Mouse (Mus musculus) hindbrain, embryonic 16.5 days (tissue): ENCODE measurements around the gene Igtp. TPM values are rescaled to one million over a fixed set of nuclear protein-coding genes. Genes with fewer than 3 reads are reported as not detected.
"Not testable (repeated sequence)": the region's sequence is repeated elsewhere in the genome, so short reads cannot be mapped to it uniquely, and the experiment has no call there.

Source experiments
- ATAC-seq: fragments of 200-750 bp; cut with Nextera tagmentation; 2 replicates; pipeline ENCODE4 v1.8.0; 2017; ENCODE audit warnings: moderate TSS enrichment, moderate library complexity
- H3K27ac ChIP-seq: fragments of 300-500 bp; sonication (generic); 2 replicates; pipeline ENCODE4 v1.5.1; 2014; ENCODE audit warnings: low read depth, mild to moderate bottlenecking, control low read depth, low read length, moderate library complexity
- H3K27me3 ChIP-seq: fragments of 300-500 bp; sonication (generic); replicated peaks from 2 replicates; pipeline ENCODE4 v1.6.1; 2014; ENCODE audit warnings: low read length; ENCODE audit not compliant: control insufficient read depth, insufficient read depth
- H3K36me3 ChIP-seq: fragments of 300-500 bp; sonication (generic); 2 replicates; pipeline ENCODE4 v1.6.1; 2014; ENCODE audit warnings: mild to moderate bottlenecking, low read length, moderate library complexity, mixed read lengths; ENCODE audit not compliant: control insufficient read depth, insufficient read depth
- H3K4me1 ChIP-seq: fragments of 300-500 bp; sonication (generic); 2 replicates; pipeline ENCODE4 v1.6.1; 2014; ENCODE audit warnings: low read depth, low read length; ENCODE audit not compliant: control insufficient read depth, insufficient read depth
- H3K4me2 ChIP-seq: fragments of 300-500 bp; sonication (generic); 2 replicates; pipeline ENCODE4 v1.6.1; 2014; ENCODE audit warnings: mild to moderate bottlenecking, low read length, control low read depth, moderate library complexity
- H3K4me3 ChIP-seq: fragments of 300-500 bp; sonication (generic); 2 replicates; pipeline ENCODE4 v1.5.1; 2014; ENCODE audit warnings: mild to moderate bottlenecking, low read length, control low read depth, moderate library complexity
- H3K9ac ChIP-seq: fragments of 300-500 bp; sonication (generic); 2 replicates; pipeline ENCODE4 v1.6.1; 2014; ENCODE audit warnings: low read depth, mild to moderate bottlenecking, control low read depth, low read length, moderate library complexity
- H3K9me3 ChIP-seq: fragments of 300-500 bp; sonication (generic); 2 replicates; pipeline ENCODE4 v1.6.1; 2014; ENCODE audit warnings: mild to moderate bottlenecking, low read length, moderate library complexity; ENCODE audit not compliant: control insufficient read depth
- WGBS: fragments of 180-500 bp; shearing (Covaris S2); extraction: QIAGEN DNeasy Blood & Tissue Kit; methylation state at CpG from one replicate; pipeline ENCODE4 v1.1.7; 2014; 5-methylcytosine and 5-hydroxymethylcytosine counted together
- polyA plus RNA-seq: library from polyadenylated mRNA; unstranded; fragments of >200 nt; fragmentation: Nextera tagmentation; extraction: Ambion mirVana; gene quantifications from 2 replicates; pipeline ENCODE4 v1.2.1, GENCODE M21; 2015

The Igtp gene
- polyA plus RNA-seq, 1 experiment from 2014 or later: 2.3 TPM

GRCm38 (mm10) chr11:58179563-58179962 lies 19.8 kb upstream of the Igtp start:
- no peak overlapping the region for H3K9ac ChIP-seq
- no peak overlapping the region for H3K4me2 ChIP-seq
- ATAC-seq: 0 out of 2 replicates have a peak, but pooled peaks have one; percentile 40
- H3K36me3 ChIP-seq: peaks cover 18% of the 10 kb centered on the region
- H3K27ac ChIP-seq: no peak overlapping the region
- H3K4me3 ChIP-seq: no peak overlapping the region
- H3K27me3 ChIP-seq: no peaks in the 10 kb centered on the region
- H3K9me3 ChIP-seq: no peaks in the 10 kb centered on the region
- no peaks in the 10 kb centered on the region for H3K4me1 ChIP-seq
- WGBS: 30% methylated on average over 3 of the region's 3 CpGs

- not testable (repeated sequence) for H3K4me1 ChIP-seq, H3K27ac ChIP-seq, H3K27me3 ChIP-seq, H3K4me3 ChIP-seq, H3K4me2 ChIP-seq, H3K9ac ChIP-seq, H3K9me3 ChIP-seq, ATAC-seq
- 97% methylated on average over 6 of the region's 6 CpGs for WGBS
- peaks cover 18% of the 10 kb centered on the region for H3K36me3 ChIP-seq
These were observed 19.4 kb upstream of the Igtp start for GRCm38 (mm10) chr11:58179986-58180385.

GRCm38 (mm10) chr11:58180756-58181155 lies 18.6 kb upstream of the Igtp start:
- Histone ChIP-seq H3K4me2 (no peak overlapping the region), H3K9ac (no peak overlapping the region), H3K4me1 (no peaks in the 10 kb centered on the region), H3K4me3 (no peak overlapping the region), H3K9me3 (no peaks in the 10 kb centered on the region), H3K36me3 (peaks cover 11% of the 10 kb centered on the region; the same call in 1 of the 2 replicates), H3K27me3 (no peaks in the 10 kb centered on the region), H3K27ac (no peak overlapping the region)
- WGBS: 92% methylated on average over 7 of the region's 7 CpGs
- ATAC-seq: no peak

GRCm38 (mm10) chr11:58183579-58183978 lies 15.8 kb upstream of the Igtp start:
- Histone ChIP-seq H3K9me3 (no peaks in the 10 kb centered on the region), H3K4me1 (no peaks in the 10 kb centered on the region), H3K9ac (no peak overlapping the region), H3K4me3 (no peak overlapping the region), H3K27ac (no peak overlapping the region), H3K36me3 (peaks cover 4% of the 10 kb centered on the region; the same call in 1 of the 2 replicates), H3K4me2 (no peak overlapping the region), H3K27me3 (no peaks in the 10 kb centered on the region)
- no peak for ATAC-seq
- 89% methylated on average over 3 of the region's 3 CpGs for WGBS

GRCm38 (mm10) chr11:58189675-58190074 lies 9.7 kb upstream of the Igtp start:
- Histone ChIP-seq H3K9ac (no peak overlapping the region), H3K9me3 (no peaks in the 10 kb centered on the region), H3K4me2 (no peak overlapping the region), H3K4me3 (no peak overlapping the region), H3K36me3 (no peaks in the 10 kb centered on the region), H3K27ac (no peak overlapping the region), H3K4me1 (no peaks in the 10 kb centered on the region), H3K27me3 (no peaks in the 10 kb centered on the region)
- WGBS: 91% methylated on average over 6 of the region's 6 CpGs
- no peak for ATAC-seq

GRCm38 (mm10) chr11:58193326-58193725 lies 6.0 kb upstream of the Igtp start:
- no peak overlapping the region for H3K9ac ChIP-seq
- no peaks in the 10 kb centered on the region for H3K36me3 ChIP-seq
- no peaks in the 10 kb centered on the region for H3K4me1 ChIP-seq
- no peak overlapping the region for H3K4me3 ChIP-seq
- no peaks in the 10 kb centered on the region for H3K9me3 ChIP-seq
- no peak overlapping the region for H3K27ac ChIP-seq
- ATAC-seq: no peak
- 82% methylated on average over 3 of the region's 3 CpGs for WGBS
- no peak overlapping the region for H3K4me2 ChIP-seq
- no peaks in the 10 kb centered on the region for H3K27me3 ChIP-seq

GRCm38 (mm10) chr11:58193860-58194520 lies 5.4 kb upstream of the Igtp start:
- no peak overlapping the region for H3K4me3 ChIP-seq
- 55% methylated on average over 4 of the region's 4 CpGs for WGBS
- no peaks in the 10 kb centered on the region for H3K9me3 ChIP-seq
- H3K27ac ChIP-seq: no peak overlapping the region
- H3K9ac ChIP-seq: no peak overlapping the region
- no peaks in the 10 kb centered on the region for H3K36me3 ChIP-seq
- no peaks in the 10 kb centered on the region for H3K27me3 ChIP-seq
- no peak overlapping the region for H3K4me2 ChIP-seq
- no peak for ATAC-seq
- H3K4me1 ChIP-seq: peaks cover under 1% of the 10 kb centered on the region; the same call in 1 of the 2 replicates

- Histone ChIP-seq H3K27ac (no peak overlapping the region), H3K4me2 (peak overlapping the region; percentile 67), H3K36me3 (no peaks in the 10 kb centered on the region), H3K9me3 (no peaks in the 10 kb centered on the region), H3K27me3 (no peaks in the 10 kb centered on the region), H3K4me3 (no peak overlapping the region; the same call in 1 of the 2 replicates), H3K4me1 (peaks cover 3% of the 10 kb centered on the region; the same call in 1 of the 2 replicates), H3K9ac (no peak overlapping the region)
- WGBS: 87% methylated on average over 4 of the region's 4 CpGs
- ATAC-seq: no peak
These were observed 693 bp upstream of the Igtp start for GRCm38 (mm10) chr11:58198663-58199062.

- Histone ChIP-seq H3K4me1 (peaks cover 3% of the 10 kb centered on the region; the same call in 1 of the 2 replicates), H3K36me3 (no peaks in the 10 kb centered on the region), H3K4me2 (no peak overlapping the region), H3K4me3 (no peak overlapping the region), H3K9ac (no peak overlapping the region), H3K27me3 (no peaks in the 10 kb centered on the region), H3K27ac (no peak overlapping the region), H3K9me3 (no peaks in the 10 kb centered on the region)
- 88% methylated on average over 4 of the region's 4 CpGs for WGBS
- no peak for ATAC-seq
These were observed 870 bp downstream of the Igtp start for GRCm38 (mm10) chr11:58200226-58200625.
